Mouse (Mus musculus) embryonic fibroblast, embryonic 13.5 days (primary cell): Measurements from ENCODE around the gene Asb1.

Experiments used
- CTCF ChIP-seq: IDR thresholded peaks from 2 replicates; pipeline ENCODE4 v1.5.1; 2011; ENCODE audit warnings: mild to moderate bottlenecking, control low read depth, low read length, moderate library complexity, borderline replicate concordance; ENCODE audit not compliant: insufficient read depth
- POLR2A ChIP-seq: IDR thresholded peaks from 2 replicates; pipeline ENCODE4 v1.6.1; 2011; ENCODE audit warnings: low read depth, mild to moderate bottlenecking, control low read depth, low read length, moderate library complexity

DNA sequence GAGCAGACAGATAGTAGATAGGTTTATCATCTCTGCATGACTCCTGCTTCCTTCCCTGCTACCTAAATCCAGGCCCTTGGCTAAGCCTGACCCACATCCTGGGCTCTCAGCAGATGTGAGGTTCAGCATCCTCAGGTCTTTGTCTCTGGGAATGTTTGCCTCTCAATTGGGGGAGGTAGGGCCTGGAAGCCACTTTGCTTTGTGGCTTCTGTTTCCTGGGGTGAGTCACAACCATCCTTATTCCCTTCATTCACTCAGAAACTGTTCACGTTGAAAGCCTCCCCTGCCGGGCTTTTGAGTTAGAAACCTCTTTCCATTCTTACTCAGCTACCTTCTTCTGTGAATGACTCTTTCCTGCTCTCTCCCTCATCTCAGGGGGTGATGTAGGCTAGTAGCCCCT lies 47.6 kb upstream of the Asb1 start:
- TF ChIP-seq POLR2A = no peak
- no peak for TF ChIP-seq CTCF
